Mouse (Mus musculus) monocyte, adult 5-6 weeks (primary cell): ENCODE data around the gene Fam167b. TPM values are rescaled to one million over a fixed set of nuclear protein-coding genes. Genes with fewer than 3 reads are reported as not detected.

Experiments used
- ATAC-seq: fragments of 153-309, 156-312 bp; replicated peaks from 2 replicates; pipeline ENCODE4 v1.8.0; 2017; ENCODE audit warnings: mild to moderate bottlenecking; ENCODE audit not compliant: low TSS enrichment, insufficient number of reproducible peaks, severe bottlenecking, poor library complexity, low FRiP score
- total RNA-seq: library from RNA; stranded (forward); fragments of 200-1000, 200-491, 200-594 nt; gene quantifications from 3 replicates; pipeline ENCODE4 v1.2.3, GENCODE M21; 2017

The Fam167b gene
- not detected in 3 replicates for total RNA-seq

DNA sequence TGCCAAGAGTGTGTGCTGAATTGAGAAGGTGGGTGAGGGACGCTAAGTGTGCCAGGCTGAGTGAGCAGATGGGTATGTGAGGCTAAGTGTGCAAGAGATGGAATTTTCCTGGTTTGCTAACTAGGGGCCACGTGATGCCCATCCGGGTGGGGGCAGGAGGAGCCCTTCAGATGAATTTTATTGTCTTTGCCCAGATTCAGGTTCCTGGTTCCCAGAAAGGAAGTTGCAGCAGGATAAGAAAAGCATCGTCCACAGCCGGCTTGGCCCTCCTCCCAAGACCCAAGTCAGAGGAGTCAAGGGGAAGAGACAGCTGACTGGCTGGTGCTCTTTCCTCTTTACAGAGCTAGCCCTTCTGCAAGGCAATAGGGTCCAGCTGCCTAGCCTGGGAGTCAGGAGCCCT lies at the start of gene Fam167b:
Gene Fam167b, minus strand, starts transcription at position 84 of the 400 bp plus-strand sequence.
- ATAC-seq = no peak

GRCm38 (mm10) chr4:129626035-129626434 lies 47.7 kb upstream of the Fam167b start:
- ATAC-seq = no peak

DNA sequence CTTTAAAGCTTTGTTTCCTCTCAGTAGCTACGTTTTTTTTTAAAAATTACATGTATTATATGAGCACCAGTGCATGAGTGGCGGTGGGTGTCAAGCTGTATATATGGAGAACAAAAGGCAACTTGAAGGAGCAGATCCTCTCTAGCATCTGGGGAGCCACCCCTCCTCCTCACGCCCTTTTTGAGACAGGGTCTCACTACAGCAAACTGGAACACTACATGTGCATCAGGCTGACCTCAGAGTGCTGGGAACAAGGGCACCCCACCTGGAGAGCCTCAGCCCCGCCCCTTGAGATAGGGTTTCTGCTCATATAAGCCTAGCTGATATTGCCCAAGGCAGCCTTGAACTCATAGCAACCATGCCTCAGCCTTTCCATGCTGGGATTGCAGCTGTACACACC lies 47.1 kb upstream of the Fam167b start:
- no peak for ATAC-seq

DNA sequence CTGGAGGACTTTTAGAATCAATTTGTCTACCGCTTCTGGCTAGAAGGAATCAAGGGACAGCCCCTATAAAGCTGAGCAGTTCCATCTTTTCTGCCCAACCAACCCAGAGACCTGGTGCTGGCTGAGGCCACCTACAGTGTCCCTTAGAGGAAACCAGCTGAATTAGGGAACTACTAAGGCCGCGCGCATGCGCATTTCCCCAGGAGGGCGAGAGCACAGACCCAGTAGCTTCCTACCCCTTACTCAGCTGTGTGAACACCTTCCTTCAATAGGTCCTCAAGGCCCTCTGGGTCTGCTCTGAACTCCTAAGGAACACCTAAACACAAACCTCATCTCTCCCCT lies 46.7 kb upstream of the Fam167b start:
- ATAC-seq = peak; percentile 66

GRCm38 (mm10) chr4:129624281-129625028 lies 46.1 kb upstream of the Fam167b start:
- ATAC-seq = peak; percentile 90

GRCm38 (mm10) chr4:129623681-129624091 lies 45.3 kb upstream of the Fam167b start, which contains the start of gene Ccdc28b:
Gene Ccdc28b (minus strand): TSS chr4:129623947.
- no peak for ATAC-seq

- ATAC-seq = no peak
These were observed 44.6 kb upstream of the Fam167b start for GRCm38 (mm10) chr4:129622803-129623535.

DNA sequence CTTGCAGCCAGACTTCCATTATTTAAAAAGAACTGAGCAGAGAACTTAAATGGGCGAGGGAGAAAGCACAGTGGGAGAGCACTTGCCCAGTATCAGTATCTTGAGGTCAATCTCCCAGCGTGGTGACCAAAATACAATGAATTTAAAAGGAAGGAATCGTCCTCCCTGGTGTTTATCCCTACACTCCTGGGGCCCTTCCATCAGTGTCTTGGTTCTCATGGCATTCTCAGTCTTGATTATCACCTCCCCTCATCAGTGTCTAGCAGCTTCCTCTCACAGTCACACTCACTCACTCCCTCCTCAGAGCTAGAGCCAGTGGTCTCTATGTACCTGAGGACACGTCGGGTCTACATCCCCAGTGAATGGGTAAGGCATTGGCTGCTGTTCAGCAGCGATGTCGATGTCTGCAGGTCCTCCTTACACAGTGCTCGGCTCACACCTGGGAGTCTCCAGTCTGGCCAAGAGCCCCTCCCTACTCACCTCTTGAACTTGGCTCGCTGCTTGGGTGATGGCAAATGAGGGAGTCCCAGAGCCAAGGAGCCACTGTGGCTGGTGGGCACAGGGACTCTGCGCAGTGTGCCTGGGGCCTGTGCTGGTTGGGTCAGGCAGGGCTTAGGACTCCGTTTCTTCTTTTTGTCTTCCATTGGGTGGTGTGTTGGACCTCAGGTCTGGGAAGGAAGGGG lies 43.9 kb upstream of the Fam167b start:
- no peak for ATAC-seq

DNA sequence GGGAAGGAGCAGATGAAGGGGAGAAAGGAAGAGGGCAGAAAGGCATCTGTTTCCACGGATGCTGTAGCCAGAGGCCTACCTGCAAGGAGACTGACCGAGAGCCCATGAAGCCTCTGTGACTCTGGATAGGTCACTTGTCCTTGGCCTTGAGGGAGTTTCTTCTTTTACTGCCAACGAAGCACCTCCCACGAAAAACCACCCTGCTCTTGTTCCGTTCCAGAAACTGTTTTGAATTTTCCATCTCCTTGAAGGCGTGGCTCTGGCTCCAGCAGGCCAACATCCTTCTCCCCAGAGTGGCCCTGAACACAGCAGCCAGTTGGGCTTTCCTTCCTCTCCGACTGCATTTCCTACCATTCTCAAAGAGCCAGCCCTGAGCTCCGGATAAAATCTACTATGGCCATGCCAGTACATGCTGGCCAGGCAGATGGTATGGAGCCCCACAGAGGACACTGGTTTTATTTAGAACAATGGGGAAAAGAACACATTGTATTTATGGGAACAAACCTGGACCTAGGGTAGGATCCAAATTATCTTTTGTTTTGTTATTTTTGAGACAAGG lies 43.0 kb upstream of the Fam167b start:
- ATAC-seq = no peak

DNA sequence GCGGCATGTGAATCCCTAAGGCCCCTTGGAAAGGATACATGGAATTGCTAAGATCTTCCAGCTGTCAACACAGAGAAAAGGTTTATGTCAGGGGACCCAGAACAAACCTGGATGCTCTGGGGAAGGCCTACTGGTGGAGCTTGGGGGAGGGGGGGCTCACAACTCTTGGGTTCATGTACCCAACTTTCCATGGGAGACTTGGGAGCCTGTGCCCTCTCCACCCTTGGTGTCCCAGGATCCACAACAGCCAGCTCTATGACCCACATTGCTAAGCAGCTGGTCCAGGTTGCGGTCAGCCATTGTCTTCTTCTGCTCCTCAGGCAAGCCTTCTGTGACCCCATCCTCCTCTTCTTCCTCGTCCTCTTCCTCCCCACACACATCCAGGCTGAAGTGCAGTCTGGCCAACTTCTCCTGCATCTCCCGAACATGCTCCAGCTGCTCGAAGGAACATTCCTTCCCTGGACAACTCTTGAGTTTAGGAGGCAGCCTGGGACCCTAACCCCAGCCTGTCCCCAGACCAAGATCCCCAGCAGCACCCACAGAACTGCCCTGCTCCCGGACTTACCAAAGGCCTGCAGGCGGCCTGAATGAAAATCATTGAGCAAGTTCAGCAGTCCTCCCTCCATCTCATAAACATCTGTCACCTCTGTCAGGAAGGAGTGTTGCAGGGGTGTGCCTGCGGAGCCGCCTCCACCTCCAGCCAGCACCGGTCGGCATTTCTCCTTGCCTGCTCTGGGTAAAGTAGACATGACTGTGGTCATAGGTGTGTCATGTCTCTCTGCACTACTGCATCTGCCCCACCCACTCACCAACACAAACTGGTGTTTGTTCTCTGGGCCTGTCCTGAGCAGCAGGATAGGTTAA lies 42.3 kb upstream of the Fam167b start:
- ATAC-seq = no peak

DNA sequence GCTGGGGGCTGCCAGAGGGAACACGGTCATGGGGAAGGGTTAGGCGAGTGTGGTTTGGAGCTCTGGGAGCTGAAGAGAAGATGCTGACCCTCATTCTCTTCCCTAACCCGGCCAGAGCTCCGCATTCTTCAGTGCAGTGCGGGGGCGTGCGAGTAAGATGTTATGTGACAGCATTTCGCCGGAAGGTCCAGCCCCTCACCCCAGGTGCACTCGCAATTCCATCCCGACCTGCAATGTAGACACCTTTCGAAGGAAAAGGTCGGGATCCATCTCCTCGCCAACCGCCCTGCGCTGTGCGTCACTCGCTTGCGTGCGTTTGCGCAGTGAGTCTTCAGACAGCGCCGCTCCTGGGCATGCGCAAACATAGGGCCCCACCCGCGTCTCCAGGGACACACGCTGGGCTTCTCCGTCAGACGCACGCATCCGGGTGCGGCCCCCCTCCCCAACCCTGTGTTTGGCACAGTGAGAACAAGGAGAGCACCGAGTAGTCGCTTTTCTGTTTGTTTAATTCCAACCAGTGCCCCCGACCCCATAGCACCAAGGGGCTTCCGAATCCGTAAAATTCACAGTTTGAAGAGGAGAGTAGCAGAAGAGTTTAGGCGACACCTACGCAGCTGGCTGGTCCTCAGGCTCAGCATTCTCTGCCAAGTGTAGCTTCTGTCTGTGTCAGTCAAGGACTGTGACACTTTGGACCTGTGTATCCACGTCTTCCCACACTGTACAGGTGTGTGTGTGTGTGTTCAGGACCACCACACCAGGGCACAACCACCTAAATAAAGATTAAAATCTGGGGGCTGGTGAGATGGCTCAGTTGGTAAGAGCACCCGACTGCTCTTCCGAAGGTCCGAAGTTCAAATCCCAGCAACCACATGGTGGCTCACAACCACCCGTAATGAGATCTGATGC lies 40.7 kb upstream of the Fam167b start, which contains the start of gene Iqcc:
Gene Iqcc, minus strand, starts transcription at position 314 of the 906 bp plus-strand sequence.
- ATAC-seq = peak; percentile 91

DNA sequence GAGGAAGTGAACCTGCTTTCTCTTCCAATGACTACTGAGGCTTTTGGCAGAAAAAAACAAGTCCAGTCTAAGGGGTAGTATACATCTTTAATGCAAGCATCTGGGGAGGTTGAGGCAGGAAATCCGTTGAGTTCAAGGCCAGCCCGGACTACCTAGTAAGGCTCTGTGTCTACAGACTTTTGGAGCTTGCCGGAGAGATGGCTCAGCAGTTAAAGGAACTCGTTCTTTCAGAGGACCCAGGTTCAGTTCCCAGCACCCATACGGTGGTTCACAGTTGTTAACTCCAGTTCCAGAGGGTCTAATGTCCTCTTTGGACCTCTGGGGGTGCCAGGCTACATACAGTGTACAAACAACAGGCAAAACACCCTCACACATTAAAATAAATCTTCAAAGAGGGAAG lies 39.7 kb upstream of the Fam167b start:
- no peak for ATAC-seq

GRCm38 (mm10) chr4:129617121-129617641 lies 38.8 kb upstream of the Fam167b start:
- no peak for ATAC-seq

DNA sequence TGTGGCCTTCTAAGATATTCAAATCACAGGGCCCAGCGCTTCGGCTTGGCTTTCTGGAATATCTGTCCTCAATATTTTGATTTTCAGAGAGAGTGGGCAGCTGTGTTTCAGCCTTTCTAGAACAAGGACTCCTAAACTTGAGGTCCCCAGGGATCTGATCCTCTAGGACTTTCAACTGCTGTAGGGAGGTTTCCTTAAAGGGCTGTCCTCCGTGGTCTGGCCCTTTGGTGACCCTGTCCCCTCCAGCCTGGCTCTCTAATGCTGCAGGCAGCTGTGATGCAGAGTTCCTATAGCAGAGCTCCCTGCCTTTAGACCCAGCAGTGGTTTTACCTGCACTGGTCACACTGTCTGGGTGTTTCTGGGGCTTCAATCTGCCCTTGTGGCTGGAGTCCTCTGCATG lies 38.3 kb upstream of the Fam167b start:
- no peak for ATAC-seq

- ATAC-seq = no peak
These were observed 37.5 kb upstream of the Fam167b start for GRCm38 (mm10) chr4:129615801-129616290.

GRCm38 (mm10) chr4:129614093-129614492 lies 35.7 kb upstream of the Fam167b start, which contains the start of gene Dcdc2b:
Gene Dcdc2b (minus strand): TSS chr4:129614257.
- no peak for ATAC-seq

GRCm38 (mm10) chr4:129610472-129610871 lies 32.1 kb upstream of the Fam167b start:
- ATAC-seq = no peak
